Mouse (Mus musculus) heart, postnatal 0 days (tissue): ENCODE measurements around the gene Vmn1r218. TPM values are rescaled to one million over a fixed set of nuclear protein-coding genes. Genes with fewer than 3 reads are reported as not detected.
"Not testable (repeated sequence)": the region's sequence is repeated elsewhere in the genome, so short reads cannot be mapped to it uniquely, and the experiment has no call there.

Experiments used
- ATAC-seq: fragments of 200-750 bp; cut with Nextera tagmentation; 2 replicates; pipeline ENCODE4 v1.8.0; 2017; ENCODE audit warnings: low read depth, moderate number of reproducible peaks, moderate library complexity; ENCODE audit not compliant: insufficient read depth
- DNase-seq: peaks from one replicate; pipeline ENCODE4 v3.0.0-alpha.2; 2016; ENCODE audit warnings: low spot score
- H3K27ac ChIP-seq: fragments of 300-500 bp; sonication (generic); 2 replicates; pipeline ENCODE4 v1.5.1; 2014; ENCODE audit warnings: low read depth, mild to moderate bottlenecking
- H3K27me3 ChIP-seq: fragments of 300-500 bp; sonication (generic); 2 replicates; pipeline ENCODE4 v1.6.1; 2014; ENCODE audit warnings: low read length, mixed read lengths; ENCODE audit not compliant: control insufficient read depth, insufficient read depth
- H3K36me3 ChIP-seq: fragments of 300-500 bp; sonication (generic); replicated peaks from 2 replicates; pipeline ENCODE4 v1.6.1; 2014; ENCODE audit warnings: low read length, mixed read lengths; ENCODE audit not compliant: control insufficient read depth, insufficient read depth
- H3K4me1 ChIP-seq: fragments of 300-500 bp; sonication (generic); 2 replicates; pipeline ENCODE4 v1.6.1; 2014; ENCODE audit warnings: antibody characterized with exemption; ENCODE audit not compliant: control insufficient read depth, insufficient read depth
- H3K4me2 ChIP-seq: fragments of 300-500 bp; sonication (generic); 2 replicates; pipeline ENCODE4 v1.6.1; 2014; ENCODE audit warnings: low read depth, mild to moderate bottlenecking, low read length, moderate library complexity
- H3K4me3 ChIP-seq: fragments of 300-500 bp; sonication (generic); 2 replicates; pipeline ENCODE4 v1.5.1; 2014; ENCODE audit warnings: low read depth, low read length
- H3K9ac ChIP-seq: fragments of 300-500 bp; sonication (generic); replicated peaks from 2 replicates; pipeline ENCODE4 v1.6.1; 2014; ENCODE audit warnings: low read depth, low read length, mixed read lengths
- H3K9me3 ChIP-seq: fragments of 300-500 bp; sonication (generic); replicated peaks from 2 replicates; pipeline ENCODE4 v1.6.1; 2016; ENCODE audit warnings: low read length; ENCODE audit not compliant: control insufficient read depth
- CTCF ChIP-seq: IDR thresholded peaks from 2 replicates; pipeline ENCODE4 v1.5.1; 2016; ENCODE audit warnings: antibody characterized with exemption, control low read depth, low read depth
- EP300 ChIP-seq: IDR thresholded peaks from 2 replicates; pipeline ENCODE4 v1.6.1; 2016; ENCODE audit warnings: antibody characterized with exemption, low read depth
- WGBS: fragments of 180-500 bp; shearing (Covaris S2); extraction: QIAGEN DNeasy Blood & Tissue Kit; methylation state at CpG from one replicate; pipeline ENCODE4 v1.1.7; 2014; 5-methylcytosine and 5-hydroxymethylcytosine counted together
- polyA plus RNA-seq: library from polyadenylated mRNA; unstranded; fragments of >200 nt; fragmentation: Nextera tagmentation; extraction: Ambion mirVana; gene quantifications from 2 replicates; pipeline ENCODE4 v1.2.1, GENCODE M21; 2015
- total RNA-seq: library from RNA; depleted of rRNA; stranded (reverse); fragments of >200 nt; gene quantifications from 2 replicates; pipeline ENCODE4 v1.2.3, GENCODE M21; 2014; ENCODE audit warnings: low replicate concordance; rRNA removed

Vmn1r218 gene
- total and polyA plus RNA-seq, 2 experiments from 2014 or later = not detected

DNA sequence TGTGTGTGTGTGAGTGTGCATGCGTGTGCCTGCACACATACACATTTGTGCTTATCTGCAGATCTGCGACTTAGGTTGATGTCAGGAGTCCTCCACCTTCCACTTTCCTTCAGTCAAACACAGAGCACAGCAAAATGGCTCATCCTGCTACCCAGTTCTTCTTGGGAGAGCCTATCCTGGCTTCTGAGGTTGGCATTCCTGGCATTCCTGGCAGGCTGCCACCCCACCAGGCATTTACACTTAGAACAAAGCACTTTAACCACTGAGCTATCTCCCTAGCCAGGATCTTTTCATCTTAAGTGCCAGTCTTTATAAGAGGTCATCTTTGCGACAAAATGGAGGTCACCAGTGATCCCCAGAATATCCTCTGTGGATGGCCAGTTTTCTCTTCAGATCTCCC, 24.9 kb downstream of the Vmn1r218 start:
- no peaks in the 10 kb centered on the region for H3K9me3 ChIP-seq
- no peaks in the 10 kb centered on the region for H3K27me3 ChIP-seq
- H3K4me1 ChIP-seq = no peaks in the 10 kb centered on the region; the same call in 1 of the 2 replicates
- H3K36me3 ChIP-seq = no peaks in the 10 kb centered on the region
- H3K4me3 ChIP-seq = no peak overlapping the region
- H3K9ac ChIP-seq = no peak overlapping the region
- H3K27ac ChIP-seq = no peak overlapping the region
- ATAC-seq (peak; percentile 51), DNase-seq (no peak)
- 34% methylated on average over 3 of the region's 3 CpGs for WGBS
- H3K4me2 ChIP-seq = no peak overlapping the region
- TF ChIP-seq EP300 (no peak), CTCF (no peak)

DNA sequence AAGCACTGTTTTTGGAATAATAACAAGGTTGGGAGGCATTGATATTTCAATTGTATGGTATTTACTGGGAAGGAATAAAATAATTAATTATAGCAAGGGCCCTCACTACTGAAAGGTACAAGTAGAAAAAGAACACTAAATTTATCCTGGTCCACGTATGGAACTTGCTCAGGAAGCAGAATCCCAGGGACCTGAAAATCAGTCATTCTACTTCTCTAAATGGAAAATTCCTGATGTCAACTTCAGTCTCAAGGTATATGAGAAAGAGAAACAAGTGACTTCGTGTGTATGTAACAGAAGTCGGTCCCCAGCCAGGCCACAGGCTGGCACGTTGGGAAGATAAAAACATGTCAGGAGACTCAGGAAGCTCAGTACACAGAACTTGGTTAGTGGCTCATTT, 26.1 kb downstream of the Vmn1r218 start, which contains the start of gene Vmn1r219:
Gene Vmn1r219 (plus strand): TSS at position 301 of the 400 bp plus-strand sequence.
- Histone ChIP-seq H3K9ac (no peak within 1 kb of the TSS), H3K27me3 (no peaks in the 10 kb centered on the region), H3K9me3 (no peaks in the 10 kb centered on the region), H3K4me1 (no peaks in the 10 kb centered on the region; the same call in 1 of the 2 replicates), H3K4me3 (no peak within 1 kb of the TSS), H3K36me3 (no peaks in the 10 kb centered on the region), H3K4me2 (no peak within 1 kb of the TSS), H3K27ac (no peak within 1 kb of the TSS)
- DNase-seq = no peak
- TF ChIP-seq CTCF (no peak), EP300 (no peak)
- ATAC-seq = no peak
- 61% methylated on average over 4 of the region's 4 CpGs for WGBS

DNA sequence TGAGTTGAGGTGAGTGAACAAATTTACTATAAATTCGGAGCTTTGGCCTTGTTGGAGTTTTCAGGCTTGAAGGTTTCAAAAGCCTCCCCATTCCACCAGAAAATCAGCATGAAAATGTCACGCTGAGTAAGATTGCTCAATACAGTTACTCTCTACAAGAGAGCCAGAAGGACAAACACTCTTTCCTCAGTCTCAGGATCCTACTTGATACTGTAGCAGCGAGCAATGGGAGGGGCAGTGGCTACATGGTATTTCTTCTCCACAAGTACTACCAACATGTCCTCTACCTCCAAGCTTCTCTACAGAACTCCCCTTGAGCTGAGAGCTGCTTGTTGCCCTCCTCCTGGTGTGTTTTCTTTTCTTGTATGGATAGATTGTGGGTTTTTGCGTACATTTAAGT, 33.5 kb downstream of the Vmn1r218 start:
- not testable (repeated sequence) for H3K27ac ChIP-seq, H3K4me3 ChIP-seq, H3K27me3 ChIP-seq, H3K36me3 ChIP-seq, ATAC-seq, H3K9ac ChIP-seq, DNase-seq, H3K9me3 ChIP-seq, H3K4me2 ChIP-seq, H3K4me1 ChIP-seq
- WGBS = 80% methylated on average over 4 of the region's 4 CpGs

DNA sequence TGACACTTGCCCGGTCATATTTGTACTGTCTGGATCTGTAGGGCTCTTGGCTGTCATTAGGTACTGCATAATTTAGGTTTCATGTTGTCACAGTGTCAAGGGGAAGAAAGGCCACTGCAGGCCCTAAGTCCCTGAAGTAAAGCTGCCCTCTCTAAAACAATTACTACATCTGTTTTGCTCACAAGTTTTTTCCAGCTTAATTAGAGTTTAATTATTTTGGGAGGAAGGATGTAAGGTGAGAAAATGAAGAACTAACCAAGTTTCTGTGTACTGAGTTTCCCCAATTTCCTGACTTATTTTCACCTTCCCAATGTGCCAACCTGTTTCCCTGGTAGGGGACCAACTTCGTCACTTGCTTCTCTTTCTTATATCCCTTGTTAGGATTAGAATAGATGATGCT, 54.9 kb downstream of the Vmn1r218 start, which contains the start of gene Vmn1r220:
Gene Vmn1r220 (minus strand): TSS at position 101 of the 400 bp plus-strand sequence.
- DNase-seq (no peak), ATAC-seq (no peak)
- no peak for TF ChIP-seq EP300
- no peak for TF ChIP-seq CTCF
- Histone ChIP-seq H3K9ac (no peak within 1 kb of the TSS), H3K4me3 (no peak within 1 kb of the TSS), H3K27me3 (no peaks in the 10 kb centered on the region), H3K4me1 (no peaks in the 10 kb centered on the region), H3K9me3 (no peaks in the 10 kb centered on the region), H3K4me2 (no peak within 1 kb of the TSS), H3K36me3 (no peaks in the 10 kb centered on the region), H3K27ac (no peak within 1 kb of the TSS)
- 78% methylated on average over 2 of the region's 2 CpGs for WGBS

Other genes starting within 250 kb of the Vmn1r218 start
- gene Vmn1r212, start 248.9 kb upstream of the Vmn1r218 start, total RNA-seq = not detected in 2 replicates
- not detected in 2 replicates for gene Vmn1r212, start 248.9 kb upstream of the Vmn1r218 start, polyA plus RNA-seq
- not detected in 2 replicates for gene Vmn1r213, start 125.5 kb upstream of the Vmn1r218 start, total RNA-seq
- not detected in 2 replicates for gene Vmn1r213, start 125.5 kb upstream of the Vmn1r218 start, polyA plus RNA-seq
- gene Vmn1r214, start 102.7 kb upstream of the Vmn1r218 start, total RNA-seq = not detected in 2 replicates
- gene Vmn1r214, start 102.7 kb upstream of the Vmn1r218 start, polyA plus RNA-seq = not detected in 2 replicates
- gene Vmn1r215, start 65.1 kb upstream of the Vmn1r218 start, total RNA-seq = not detected in 2 replicates
- not detected in 2 replicates for gene Vmn1r215, start 65.1 kb upstream of the Vmn1r218 start, polyA plus RNA-seq
- not detected in 2 replicates for gene Vmn1r217, start 14.9 kb upstream of the Vmn1r218 start, total RNA-seq
- not detected in 2 replicates for gene Vmn1r217, start 14.9 kb upstream of the Vmn1r218 start, polyA plus RNA-seq
- not detected in 2 replicates for gene Vmn1r219, start 26.2 kb downstream of the Vmn1r218 start, total RNA-seq
- gene Vmn1r219, start 26.2 kb downstream of the Vmn1r218 start, polyA plus RNA-seq = not detected in 2 replicates
- not detected in 2 replicates for gene Vmn1r220, start 54.8 kb downstream of the Vmn1r218 start, total RNA-seq
- gene Vmn1r220, start 54.8 kb downstream of the Vmn1r218 start, polyA plus RNA-seq = not detected in 2 replicates
- gene Vmn1r221, start 81.0 kb downstream of the Vmn1r218 start, total RNA-seq = not detected in 2 replicates
- gene Vmn1r221, start 81.0 kb downstream of the Vmn1r218 start, polyA plus RNA-seq = not detected in 2 replicates
- gene Vmn1r222, start 102.8 kb downstream of the Vmn1r218 start, total RNA-seq = not detected in 2 replicates
- gene Vmn1r222, start 102.8 kb downstream of the Vmn1r218 start, polyA plus RNA-seq = not detected in 2 replicates
- gene Vmn1r223, start 114.0 kb downstream of the Vmn1r218 start, total RNA-seq = not detected in 2 replicates
- gene Vmn1r223, start 114.0 kb downstream of the Vmn1r218 start, polyA plus RNA-seq = not detected in 2 replicates
- gene Zfp322a, start 236.1 kb downstream of the Vmn1r218 start, total RNA-seq = 10.0 and 11.9 TPM in 2 replicates
- 27.0 and 28.1 TPM in 2 replicates for gene Zfp322a, start 236.1 kb downstream of the Vmn1r218 start, polyA plus RNA-seq